Mouse (Mus musculus) retina, postnatal 1 day (tissue): ENCODE measurements at regions not wholly inside any gene's neighbourhood (a gene's known extent, or its start where the extent isn't known, plus 50 kb on each side); places are given as distances from the start of the nearest gene placed in this dataset.
A peak's percentile ranks its signal among the peaks of the same experiment; 100 is the strongest.

Experiments
- DNase-seq: peaks from one replicate; pipeline ENCODE4 v3.0.0-alpha.2; 2012

DNA sequence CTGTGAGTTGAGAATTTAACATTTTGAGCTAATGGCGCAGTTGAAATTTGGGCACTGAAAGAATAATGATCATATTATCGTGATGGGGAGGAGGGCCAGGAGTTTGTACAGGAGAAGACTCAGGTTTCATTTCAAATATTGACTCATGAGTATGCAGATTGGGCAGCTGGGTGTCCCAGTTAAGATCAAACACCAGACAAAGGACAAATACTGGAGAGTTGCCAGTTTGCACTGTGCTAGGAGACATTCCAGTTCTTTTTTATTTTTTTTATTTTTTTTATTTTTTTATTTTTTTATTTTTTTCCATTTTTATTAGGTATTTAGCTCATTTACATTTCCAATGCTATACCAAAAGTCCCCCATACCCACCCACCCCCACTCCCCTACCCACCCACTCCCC is 411.2 kb upstream of the Api5 start:
- DNase-seq, result peak; percentile 3

GRCm38 (mm10) chr2:94846394-94846793 is 408.5 kb upstream of the Api5 start:
- DNase-seq, result no peak
